Mouse (Mus musculus) liver, postnatal 0 days (tissue): ENCODE results near the gene Polr1d. TPM values are rescaled to one million over a fixed set of nuclear protein-coding genes. Genes with fewer than 3 reads are reported as not detected.
A peak's percentile ranks its signal among the peaks of the same experiment; 100 is the strongest.

Experiments used
- ATAC-seq: fragments of 200-750 bp; cut with Nextera tagmentation; 2 replicates; pipeline ENCODE4 v1.8.0; 2017; ENCODE audit warnings: mild to moderate bottlenecking, moderate library complexity
- DNase-seq: peaks from one replicate; pipeline ENCODE4 v3.0.0-alpha.2; 2016
- H3K27ac ChIP-seq: fragments of 300-500 bp; sonication (generic); 2 replicates; pipeline ENCODE4 v1.5.1; 2014; ENCODE audit warnings: antibody characterized with exemption, moderate library complexity, mild to moderate bottlenecking, low read depth
- H3K27me3 ChIP-seq: fragments of 300-500 bp; sonication (generic); 2 replicates; pipeline ENCODE4 v1.6.1; 2014; ENCODE audit warnings: low read length, control low read depth, mixed read lengths; ENCODE audit not compliant: insufficient read depth
- H3K36me3 ChIP-seq: fragments of 300-500 bp; sonication (generic); replicated peaks from 2 replicates; pipeline ENCODE4 v1.6.1; 2014; ENCODE audit warnings: mild to moderate bottlenecking, control low read depth, low read length, moderate library complexity, mixed read lengths; ENCODE audit not compliant: insufficient read depth
- H3K4me1 ChIP-seq: fragments of 300-500 bp; sonication (generic); 2 replicates; pipeline ENCODE4 v1.6.1; 2014; ENCODE audit warnings: antibody characterized with exemption, mild to moderate bottlenecking, control low read depth; ENCODE audit not compliant: insufficient read depth
- H3K4me2 ChIP-seq: fragments of 300-500 bp; sonication (generic); 2 replicates; pipeline ENCODE4 v1.6.1; 2014; ENCODE audit warnings: low read depth, mild to moderate bottlenecking, low read length, moderate library complexity, mixed read lengths
- H3K4me3 ChIP-seq: fragments of 300-500 bp; sonication (generic); 2 replicates; pipeline ENCODE4 v1.5.1; 2014; ENCODE audit warnings: low read depth, low read length
- H3K9ac ChIP-seq: fragments of 300-500 bp; sonication (generic); replicated peaks from 2 replicates; pipeline ENCODE4 v1.6.1; 2014; ENCODE audit warnings: mild to moderate bottlenecking, moderate library complexity
- H3K9me3 ChIP-seq: fragments of 300-500 bp; sonication (generic); 2 replicates; pipeline ENCODE4 v1.6.1; 2016; ENCODE audit warnings: mild to moderate bottlenecking, control low read depth, low read length, mixed read lengths
- CTCF ChIP-seq: sonication (generic); IDR thresholded peaks from 2 replicates; pipeline ENCODE4 v1.5.1; 2016; ENCODE audit warnings: antibody characterized with exemption, low read depth
- EP300 ChIP-seq: IDR thresholded peaks from 2 replicates; pipeline ENCODE4 v1.6.1; 2016; ENCODE audit warnings: antibody characterized with exemption, low read depth, mild to moderate bottlenecking
- WGBS: fragments of 180-500 bp; shearing (Covaris S2); extraction: QIAGEN DNeasy Blood & Tissue Kit; methylation state at CpG from one replicate; pipeline ENCODE4 v1.1.7; 2014; ENCODE audit not compliant: insufficient replicate concordance; 5-methylcytosine and 5-hydroxymethylcytosine counted together
- polyA plus RNA-seq: library from polyadenylated mRNA; unstranded; fragments of >200 nt; fragmentation: Nextera tagmentation; extraction: Ambion mirVana; gene quantifications from 2 replicates; pipeline ENCODE4 v1.2.1, GENCODE M21; 2015

Polr1d gene
- polyA plus RNA-seq, 1 experiment from 2014 or later = 72.9 TPM

DNA sequence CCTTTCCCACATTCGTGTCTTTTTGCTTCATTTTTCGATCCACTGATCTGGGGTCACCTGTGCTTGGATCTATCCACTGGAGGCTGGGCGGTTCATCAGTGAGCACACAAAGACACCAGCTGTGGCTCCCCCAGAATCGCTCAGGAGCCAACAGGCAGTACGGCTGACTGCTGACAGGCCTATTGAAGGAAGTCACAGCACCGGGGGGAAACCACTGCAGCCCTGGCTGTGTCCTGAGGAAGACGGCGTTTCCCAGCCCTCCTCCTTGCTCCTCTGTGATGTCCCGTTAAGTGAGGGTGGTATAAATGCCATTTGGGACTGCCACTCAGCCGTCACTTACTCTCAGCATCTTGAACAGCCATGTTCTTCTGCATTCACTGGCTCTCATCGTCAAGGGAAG, 30.9 kb upstream of the Polr1d start:
- Histone ChIP-seq H3K27me3 (no peaks in the 10 kb centered on the region), H3K4me3 (no peak overlapping the region), H3K4me2 (no peak overlapping the region), H3K9me3 (no peaks in the 10 kb centered on the region), H3K36me3 (peaks cover 9% of the 10 kb centered on the region), H3K27ac (no peak overlapping the region), H3K4me1 (peaks cover 11% of the 10 kb centered on the region), H3K9ac (no peak overlapping the region)
- WGBS = 58% methylated on average over 11 of the region's 11 CpGs
- ATAC-seq (no peak), DNase-seq (no peak)
- TF ChIP-seq EP300 (no peak), CTCF (no peak)

GRCm38 (mm10) chr5:147049544-147050209, 27.2 kb upstream of the Polr1d start:
- H3K4me2 ChIP-seq = peak overlapping the region; percentile 27; the same call in 1 of the 2 replicates
- 48% methylated on average over 19 of the region's 19 CpGs for WGBS
- peaks cover 39% of the 10 kb centered on the region for H3K4me1 ChIP-seq
- H3K4me3 ChIP-seq = no peak overlapping the region
- H3K27me3 ChIP-seq = no peaks in the 10 kb centered on the region
- no peaks in the 10 kb centered on the region for H3K36me3 ChIP-seq
- no peak for DNase-seq
- TF ChIP-seq CTCF (no peak), EP300 (no peak)
- H3K27ac ChIP-seq = peak overlapping the region; percentile 9; the same call in 1 of the 2 replicates
- peak; percentile 43; the same call in 1 of the 2 replicates for ATAC-seq
- H3K9ac ChIP-seq = no peak overlapping the region
- H3K9me3 ChIP-seq = no peaks in the 10 kb centered on the region

- DNase-seq = no peak
- TF ChIP-seq EP300 (no peak), CTCF (no peak)
- no peaks in the 10 kb centered on the region for H3K27me3 ChIP-seq
- peak overlapping the region; percentile 51 for H3K4me2 ChIP-seq
- ATAC-seq = no peak
- H3K4me1 ChIP-seq = peaks cover 46% of the 10 kb centered on the region
- H3K36me3 ChIP-seq = no peaks in the 10 kb centered on the region
- 57% methylated on average over 13 of the region's 13 CpGs for WGBS
- H3K4me3 ChIP-seq = no peak overlapping the region
- H3K9me3 ChIP-seq = no peaks in the 10 kb centered on the region
- H3K27ac ChIP-seq = peak overlapping the region; percentile 72
- peak overlapping the region; percentile 41; the same call in 1 of the 2 replicates for H3K9ac ChIP-seq
Observed at GRCm38 (mm10) chr5:147050816-147051499, 25.9 kb upstream of the Polr1d start.

- no peaks in the 10 kb centered on the region for H3K36me3 ChIP-seq
- no peak for TF ChIP-seq CTCF
- TF ChIP-seq EP300 = no peak
- no peak for ATAC-seq
- no peak overlapping the region for H3K9ac ChIP-seq
- no peaks in the 10 kb centered on the region for H3K27me3 ChIP-seq
- no peak for DNase-seq
- WGBS = 57% methylated on average over 29 of the region's 29 CpGs
- H3K9me3 ChIP-seq = no peaks in the 10 kb centered on the region
- H3K27ac ChIP-seq = peak overlapping the region; percentile 72
- H3K4me1 ChIP-seq = peaks cover 52% of the 10 kb centered on the region
- peak overlapping the region; percentile 51 for H3K4me2 ChIP-seq
- no peak overlapping the region for H3K4me3 ChIP-seq
Observed at GRCm38 (mm10) chr5:147051500-147052308, 25.1 kb upstream of the Polr1d start.

- TF ChIP-seq CTCF = no peak
- TF ChIP-seq EP300 = no peak
- Histone ChIP-seq H3K9me3 (no peaks in the 10 kb centered on the region), H3K27ac (no peak overlapping the region), H3K9ac (no peak overlapping the region), H3K27me3 (no peaks in the 10 kb centered on the region), H3K4me3 (no peak overlapping the region), H3K36me3 (no peaks in the 10 kb centered on the region), H3K4me2 (no peak overlapping the region), H3K4me1 (peaks cover 56% of the 10 kb centered on the region)
- ATAC-seq (no peak), DNase-seq (no peak)
- 74% methylated on average over 4 of the region's 4 CpGs for WGBS
Observed at GRCm38 (mm10) chr5:147052309-147052558, 24.6 kb upstream of the Polr1d start.

- no peaks in the 10 kb centered on the region for H3K27me3 ChIP-seq
- no peak overlapping the region for H3K27ac ChIP-seq
- TF ChIP-seq CTCF (no peak), EP300 (no peak)
- 73% methylated on average over 6 of the region's 6 CpGs for WGBS
- no peak overlapping the region for H3K9ac ChIP-seq
- ATAC-seq (no peak), DNase-seq (no peak)
- H3K9me3 ChIP-seq = no peaks in the 10 kb centered on the region
- H3K4me3 ChIP-seq = no peak overlapping the region
- no peak overlapping the region for H3K4me2 ChIP-seq
- no peaks in the 10 kb centered on the region for H3K36me3 ChIP-seq
- peaks cover 56% of the 10 kb centered on the region for H3K4me1 ChIP-seq
Observed at GRCm38 (mm10) chr5:147053071-147053470, 23.8 kb upstream of the Polr1d start.
